Mouse (Mus musculus) embryonic facial prominence, embryonic 12.5 days (tissue): ENCODE data around the gene Myoz2. TPM values are rescaled to one million over a fixed set of nuclear protein-coding genes. Genes with fewer than 3 reads are reported as not detected.

Experiments used
- ATAC-seq: fragments of 200-750 bp; cut with Nextera tagmentation; 2 replicates; pipeline ENCODE4 v1.8.0; 2017; ENCODE audit not compliant: insufficient number of reproducible peaks, insufficient read depth, low FRiP score, low TSS enrichment
- H3K27ac ChIP-seq: fragments of 300-500 bp; sonication (generic); 2 replicates; pipeline ENCODE4 v1.5.1; 2016; ENCODE audit warnings: mild to moderate bottlenecking
- H3K27me3 ChIP-seq: fragments of 300-500 bp; sonication (generic); 2 replicates; pipeline ENCODE4 v1.6.1; 2016; ENCODE audit warnings: mild to moderate bottlenecking, moderate library complexity
- H3K36me3 ChIP-seq: fragments of 300-500 bp; sonication (generic); 2 replicates; pipeline ENCODE4 v1.6.1; 2016; ENCODE audit warnings: mild to moderate bottlenecking
- H3K4me1 ChIP-seq: fragments of 300-500 bp; sonication (generic); 2 replicates; pipeline ENCODE4 v1.6.1; 2016
- H3K4me2 ChIP-seq: fragments of 300-500 bp; sonication (generic); replicated peaks from 2 replicates; pipeline ENCODE4 v1.6.1; 2016; ENCODE audit warnings: mild to moderate bottlenecking, moderate library complexity
- H3K4me3 ChIP-seq: fragments of 300-500 bp; sonication (generic); 2 replicates; pipeline ENCODE4 v1.5.1; 2016; ENCODE audit warnings: mild to moderate bottlenecking
- H3K9ac ChIP-seq: fragments of 300-500 bp; sonication (generic); 2 replicates; pipeline ENCODE4 v1.6.1; 2016; ENCODE audit warnings: mild to moderate bottlenecking, moderate library complexity
- H3K9me3 ChIP-seq: fragments of 300-500 bp; sonication (generic); 2 replicates; pipeline ENCODE4 v1.6.1; 2016; ENCODE audit warnings: mild to moderate bottlenecking, moderate library complexity
- WGBS: fragments of 180-500 bp; shearing (Covaris S2); methylation state at CpG from one replicate; pipeline ENCODE4 v1.1.7; 2016; 5-methylcytosine and 5-hydroxymethylcytosine counted together
- microRNA-seq: library from miRNA; unstranded; fragments of <30 nt; microRNA quantifications from one replicate; pipeline ENCODE4, GENCODE M21; 2017
- polyA plus RNA-seq: library from polyadenylated mRNA; unstranded; fragments of >200 nt; fragmentation: Nextera tagmentation; extraction: Ambion mirVana; gene quantifications from 2 replicates; pipeline ENCODE4 v1.2.1, GENCODE M21; 2016

The Myoz2 gene
- polyA plus RNA-seq, 1 experiment from 2014 or later, result 4.1 TPM

- 39% methylated on average over 3 of the region's 3 CpGs for WGBS
- H3K4me2 ChIP-seq, result no peak overlapping the region
- H3K4me1 ChIP-seq, result 0 out of 2 replicates have a peak, but pooled peaks cover 4% of the 10 kb centered on the region
- H3K27ac ChIP-seq, result no peak overlapping the region
- no peak overlapping the region for H3K4me3 ChIP-seq
- H3K27me3 ChIP-seq, result no peaks in the 10 kb centered on the region
- no peaks in the 10 kb centered on the region for H3K9me3 ChIP-seq
- no peak for ATAC-seq
- no peaks in the 10 kb centered on the region for H3K36me3 ChIP-seq
- H3K9ac ChIP-seq, result no peak overlapping the region
Observed at GRCm38 (mm10) chr3:122972126-122972822, 62.5 kb downstream of the Myoz2 start.

- Histone ChIP-seq H3K4me2 (no peak overlapping the region), H3K9ac (no peak overlapping the region), H3K4me3 (no peak overlapping the region), H3K27me3 (no peaks in the 10 kb centered on the region), H3K36me3 (no peaks in the 10 kb centered on the region), H3K4me1 (0 out of 2 replicates have a peak, but pooled peaks cover 4% of the 10 kb centered on the region), H3K9me3 (no peaks in the 10 kb centered on the region), H3K27ac (no peak overlapping the region)
- 91% methylated on average over 9 of the region's 9 CpGs for WGBS
- no peak for ATAC-seq
Observed at GRCm38 (mm10) chr3:122968391-122968790, 66.4 kb downstream of the Myoz2 start.

GRCm38 (mm10) chr3:122964301-122964700 is 70.5 kb downstream of the Myoz2 start:
- Histone ChIP-seq H3K9ac (no peak overlapping the region), H3K4me3 (no peak overlapping the region), H3K4me1 (no peaks in the 10 kb centered on the region), H3K36me3 (no peaks in the 10 kb centered on the region), H3K27me3 (no peaks in the 10 kb centered on the region), H3K4me2 (no peak overlapping the region), H3K27ac (no peak overlapping the region), H3K9me3 (no peaks in the 10 kb centered on the region)
- ATAC-seq, result no peak
- 86% methylated on average over 5 of the region's 5 CpGs for WGBS

Small RNA genes lying within 50 kb of the gene (microRNA-seq; reads per million reads assigned to microRNA genes)
- gene Gm22066, result not detected

Other genes starting within 250 kb of the Myoz2 start
- gene Fabp2, start 139.9 kb downstream of the Myoz2 start, polyA plus RNA-seq, result not detected in 2 replicates
- gene Gm10959, start 115.7 kb downstream of the Myoz2 start, polyA plus RNA-seq, result not detected in 2 replicates
- 80.7 and 82.6 TPM in 2 replicates for gene 1810037I17Rik, start 110.8 kb downstream of the Myoz2 start, polyA plus RNA-seq
- gene Usp53, start 50.5 kb downstream of the Myoz2 start, polyA plus RNA-seq, result 5.1 and 8.5 TPM in 2 replicates
- gene Synpo2, start 201.1 kb upstream of the Myoz2 start, polyA plus RNA-seq, result 8.5 and 8.6 TPM in 2 replicates
- 58.5 and 62.6 TPM in 2 replicates for gene Sec24d, start 232.4 kb upstream of the Myoz2 start, polyA plus RNA-seq